Mouse (Mus musculus) urinary bladder, postnatal 25 days (tissue): ENCODE measurements around the gene Vmn1r202.
"Not testable (repeated sequence)": the region's sequence is repeated elsewhere in the genome, so short reads cannot be mapped to it uniquely, and the experiment has no call there.

Source experiments
- DNase-seq: peaks from one replicate; pipeline ENCODE4 v3.0.0; 2022; ENCODE audit warnings: low spot score

The Vmn1r202 gene

GRCm38 (mm10) chr13:22505281-22505680 is at the start of gene Vmn1r202:
TSS of gene Vmn1r202 (minus strand) at chr13:22505381.
- no peak for DNase-seq

GRCm38 (mm10) chr13:22552898-22553297 is 47.7 kb upstream of the Vmn1r202 start, which contains the start of gene Vmn1r204:
TSS of gene Vmn1r204 (plus strand) at chr13:22553198.
- DNase-seq, result not testable (repeated sequence)

- no peak for DNase-seq
Observed at GRCm38 (mm10) chr13:22517814-22518213, 12.6 kb upstream of the Vmn1r202 start, which contains the start of gene Vmn1r203. TSS of gene Vmn1r203 (plus strand) at chr13:22518114.

GRCm38 (mm10) chr13:22502431-22502830 is 2.8 kb downstream of the Vmn1r202 start:
- no peak for DNase-seq

- DNase-seq, result no peak
Observed at GRCm38 (mm10) chr13:22471623-22472022, 33.6 kb downstream of the Vmn1r202 start, which contains the start of gene Vmn1r201. TSS of gene Vmn1r201 (plus strand) at chr13:22471923.

- DNase-seq, result no peak
Observed at GRCm38 (mm10) chr13:22455145-22455544, 50.0 kb downstream of the Vmn1r202 start.
